Mouse (Mus musculus) heart, adult 2 months (tissue): Measurements from ENCODE around the gene S100pbp.

Source experiments
- EP300 ChIP-seq: fragments of 200-500 bp; IDR thresholded peaks from 2 replicates; pipeline ENCODE4 v1.6.1; 2011; ENCODE audit warnings: low read depth, low read length, control low read depth; ENCODE audit not compliant: insufficient read depth
- POLR2A ChIP-seq: fragments of 200-500 bp; IDR thresholded peaks from 2 replicates; pipeline ENCODE4 v1.6.1; 2011; ENCODE audit warnings: mild to moderate bottlenecking, low read depth, low read length, control low read depth; ENCODE audit not compliant: insufficient read depth

- TF ChIP-seq EP300 (no peak), POLR2A (no peak)
Observed at GRCm38 (mm10) chr4:129108624-129109023, 80.9 kb downstream of the S100pbp start.
